Mouse (Mus musculus) brown adipose tissue, adult 24 weeks (tissue): ENCODE data around the gene Hamp. TPM values are rescaled to one million over a fixed set of nuclear protein-coding genes. Genes with fewer than 3 reads are reported as not detected.
"Not testable (repeated sequence)": the region's sequence is repeated elsewhere in the genome, so short reads cannot be mapped to it uniquely, and the experiment has no call there.

ENCODE experiments used
- H3K27ac ChIP-seq: fragments of 200-500 bp; replicated peaks from 2 replicates; pipeline ENCODE4 v1.5.1; 2012; ENCODE audit warnings: low read depth, mild to moderate bottlenecking, low read length
- H3K4me1 ChIP-seq: fragments of 200-500 bp; 2 replicates; pipeline ENCODE4 v1.6.1; 2012; ENCODE audit warnings: low read length, mixed read lengths; ENCODE audit not compliant: control insufficient read depth, insufficient read depth, insufficient read length
- H3K4me3 ChIP-seq: fragments of 200-500 bp; 2 replicates; pipeline ENCODE4 v1.5.1; 2012; ENCODE audit warnings: low read depth, mild to moderate bottlenecking, low read length, moderate library complexity; ENCODE audit not compliant: insufficient read depth
- polyA plus RNA-seq: library from polyadenylated mRNA; stranded (reverse); fragments of >200 nt; gene quantifications from 2 replicates; pipeline ENCODE4 v1.2.4, GENCODE M21; 2012; ENCODE audit not compliant: missing spikeins, insufficient read depth, insufficient read length

Gene Hamp
- polyA plus RNA-seq, 1 experiment, result 4.4 TPM

- Histone ChIP-seq H3K27ac (no peak overlapping the region), H3K4me1 (peaks cover 11% of the 10 kb centered on the region), H3K4me3 (no peak overlapping the region)
These were observed 16.0 kb upstream of the Hamp start for GRCm38 (mm10) chr7:30959786-30960349.

GRCm38 (mm10) chr7:30958866-30959487 is 15.1 kb upstream of the Hamp start:
- Histone ChIP-seq H3K27ac (no peak overlapping the region), H3K4me3 (no peak overlapping the region), H3K4me1 (peaks cover 11% of the 10 kb centered on the region)

GRCm38 (mm10) chr7:30958109-30958865 is 14.5 kb upstream of the Hamp start:
- Histone ChIP-seq H3K4me1 (peaks cover 11% of the 10 kb centered on the region), H3K27ac (peak overlapping the region; percentile 100; the same call in 1 of the 2 replicates), H3K4me3 (peak overlapping the region; percentile 100)

GRCm38 (mm10) chr7:30957367-30957783 is 13.5 kb upstream of the Hamp start:
- Histone ChIP-seq H3K4me1 (peaks cover 11% of the 10 kb centered on the region), H3K4me3 (peak overlapping the region; percentile 100), H3K27ac (peak overlapping the region; percentile 100)

GRCm38 (mm10) chr7:30956756-30957366 is 13.0 kb upstream of the Hamp start, which contains the start of gene Usf2:
Gene Usf2 (minus strand): TSS chr7:30956803.
- H3K4me1 ChIP-seq, result peaks cover 11% of the 10 kb centered on the region
- peak within 1 kb of the TSS; percentile 100 for H3K4me3 ChIP-seq
- H3K27ac ChIP-seq, result peak within 1 kb of the TSS; percentile 100

- peaks cover 11% of the 10 kb centered on the region for H3K4me1 ChIP-seq
- H3K4me3 ChIP-seq, result peak overlapping the region; percentile 100
- H3K27ac ChIP-seq, result peak overlapping the region; percentile 75
These were observed 12.5 kb upstream of the Hamp start for GRCm38 (mm10) chr7:30956357-30956751.

- Histone ChIP-seq H3K4me1 (peaks cover 11% of the 10 kb centered on the region), H3K27ac (peak overlapping the region; percentile 75), H3K4me3 (peak overlapping the region; percentile 100)
These were observed 11.9 kb upstream of the Hamp start for GRCm38 (mm10) chr7:30955584-30956356.

- no peak overlapping the region for H3K27ac ChIP-seq
- H3K4me1 ChIP-seq, result peaks cover 10% of the 10 kb centered on the region
- H3K4me3 ChIP-seq, result no peak overlapping the region
These were observed 11.2 kb upstream of the Hamp start for GRCm38 (mm10) chr7:30954971-30955520.

GRCm38 (mm10) chr7:30954036-30954435 is 10.2 kb upstream of the Hamp start:
- Histone ChIP-seq H3K27ac (no peak overlapping the region), H3K4me1 (peaks cover 7% of the 10 kb centered on the region), H3K4me3 (no peak overlapping the region)

- Histone ChIP-seq H3K27ac (no peak overlapping the region), H3K4me1 (peaks cover 6% of the 10 kb centered on the region), H3K4me3 (no peak overlapping the region)
These were observed 9.6 kb upstream of the Hamp start for GRCm38 (mm10) chr7:30953459-30953858.

- H3K4me1 ChIP-seq, result no peaks in the 10 kb centered on the region; the same call in 1 of the 2 replicates
- H3K4me3 ChIP-seq, result no peak overlapping the region
- no peak overlapping the region for H3K27ac ChIP-seq
These were observed 8.8 kb upstream of the Hamp start for GRCm38 (mm10) chr7:30952441-30953265.

- H3K4me3 ChIP-seq, H3K4me1 ChIP-seq: not testable (repeated sequence)
These were observed 6.1 kb upstream of the Hamp start for GRCm38 (mm10) chr7:30949902-30950301.

GRCm38 (mm10) chr7:30945876-30946275 is 2.0 kb upstream of the Hamp start:
- Histone ChIP-seq H3K4me1 (no peaks in the 10 kb centered on the region; the same call in 1 of the 2 replicates), H3K4me3 (no peak overlapping the region), H3K27ac (no peak overlapping the region)

More at GRCm38 (mm10) chr7:30949902-30950301, 6.1 kb upstream of the Hamp start:
- not testable (repeated sequence) for H3K27ac ChIP-seq

- H3K4me1 ChIP-seq, H3K27ac ChIP-seq, H3K4me3 ChIP-seq: not testable (repeated sequence)
These were observed 1.6 kb upstream of the Hamp start for GRCm38 (mm10) chr7:30945466-30945865.
